Mouse (Mus musculus) intestine, embryonic 16.5 days (tissue): ENCODE measurements around the gene Abcb8. TPM values are rescaled to one million over a fixed set of nuclear protein-coding genes. Genes with fewer than 3 reads are reported as not detected.
A peak's percentile ranks its signal among the peaks of the same experiment; 100 is the strongest.

Experiments used
- ATAC-seq: fragments of 200-750 bp; cut with Nextera tagmentation; 2 replicates; pipeline ENCODE4 v1.8.0; 2017; ENCODE audit warnings: moderate TSS enrichment, moderate library complexity
- H3K27ac ChIP-seq: fragments of 300-500 bp; sonication (generic); 2 replicates; pipeline ENCODE4 v1.5.1; 2014; ENCODE audit warnings: mild to moderate bottlenecking, low read length
- H3K27me3 ChIP-seq: fragments of 300-500 bp; sonication (generic); replicated peaks from 2 replicates; pipeline ENCODE4 v1.6.1; 2014; ENCODE audit warnings: low read length, control low read depth, mixed read lengths; ENCODE audit not compliant: control insufficient read depth, insufficient read depth
- H3K36me3 ChIP-seq: fragments of 300-500 bp; sonication (generic); 2 replicates; pipeline ENCODE4 v1.6.1; 2014; ENCODE audit warnings: low read length, control low read depth; ENCODE audit not compliant: control insufficient read depth, insufficient read depth
- H3K4me1 ChIP-seq: fragments of 300-500 bp; sonication (generic); 2 replicates; pipeline ENCODE4 v1.6.1; 2014; ENCODE audit warnings: low read length, control low read depth, mixed read lengths; ENCODE audit not compliant: control insufficient read depth, insufficient read depth
- H3K4me2 ChIP-seq: fragments of 300-500 bp; sonication (generic); 2 replicates; pipeline ENCODE4 v1.6.1; 2014; ENCODE audit warnings: low read depth, low read length, control low read depth
- H3K4me3 ChIP-seq: fragments of 300-500 bp; sonication (generic); 2 replicates; pipeline ENCODE4 v1.5.1; 2014; ENCODE audit warnings: mild to moderate bottlenecking, low read length
- H3K9ac ChIP-seq: fragments of 300-500 bp; sonication (generic); 2 replicates; pipeline ENCODE4 v1.6.1; 2014; ENCODE audit warnings: low read depth, low read length
- H3K9me3 ChIP-seq: fragments of 300-500 bp; sonication (generic); 2 replicates; pipeline ENCODE4 v1.6.1; 2016; ENCODE audit warnings: low read length, control low read depth; ENCODE audit not compliant: control insufficient read depth
- WGBS: fragments of 180-500 bp; shearing (Covaris S2); extraction: QIAGEN DNeasy Blood & Tissue Kit; methylation state at CpG from one replicate; pipeline ENCODE4 v1.1.7; 2014; 5-methylcytosine and 5-hydroxymethylcytosine counted together
- polyA plus RNA-seq: library from polyadenylated mRNA; unstranded; fragments of >200 nt; fragmentation: Nextera tagmentation; extraction: Ambion mirVana; gene quantifications from 2 replicates; pipeline ENCODE4 v1.2.1, GENCODE M21; 2015

Abcb8 gene
- polyA plus RNA-seq, 1 experiment from 2014 or later = 89.8 TPM

DNA sequence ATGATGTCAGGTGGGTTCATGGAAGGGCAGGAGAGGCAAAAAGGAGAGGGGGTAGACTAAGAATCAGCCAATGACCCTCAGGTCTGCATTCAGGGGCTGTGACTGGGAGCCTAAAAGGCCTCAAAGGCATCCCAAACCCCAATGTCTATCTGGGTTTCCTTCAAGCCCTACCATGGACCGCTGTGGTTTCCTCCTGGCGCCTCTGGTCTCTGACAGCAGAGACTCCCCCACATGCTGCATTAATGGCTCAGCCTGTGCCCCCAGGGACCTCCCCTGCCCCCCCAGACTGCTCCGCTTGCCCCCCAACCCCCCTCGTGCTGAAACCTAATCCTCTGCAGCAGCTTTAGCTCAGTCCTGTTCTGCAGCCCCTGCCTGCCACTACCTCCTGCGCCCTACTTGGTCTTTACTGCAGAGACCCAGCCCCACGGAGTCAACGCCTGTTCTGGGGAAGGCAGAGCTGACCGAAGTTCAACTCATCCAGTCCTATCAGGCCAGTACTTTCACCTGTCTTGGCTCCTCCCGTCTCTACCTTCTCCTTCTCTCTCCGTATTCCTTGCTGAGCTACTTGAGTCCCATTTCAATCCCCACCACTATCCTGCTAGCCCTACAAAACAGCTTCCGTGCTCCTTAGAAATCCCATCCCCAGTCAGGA, 19.7 kb downstream of the Abcb8 start, which contains the start of gene Asic3:
TSS of gene Asic3 (plus strand) at position 351 of the 652 bp plus-strand sequence.
- WGBS = 37% methylated on average over 11 of the region's 11 CpGs
- no peaks in the 10 kb centered on the region for H3K9me3 ChIP-seq
- peak within 1 kb of the TSS; percentile 11 for H3K9ac ChIP-seq
- H3K27ac ChIP-seq = no peak within 1 kb of the TSS
- ATAC-seq = peak; percentile 58
- H3K36me3 ChIP-seq = no peaks in the 10 kb centered on the region
- peaks cover 11% of the 10 kb centered on the region; the same call in 1 of the 2 replicates for H3K4me1 ChIP-seq
- no peak within 1 kb of the TSS for H3K4me3 ChIP-seq
- H3K27me3 ChIP-seq = no peaks in the 10 kb centered on the region
- H3K4me2 ChIP-seq = peak within 1 kb of the TSS; percentile 18; the same call in 1 of the 2 replicates

DNA sequence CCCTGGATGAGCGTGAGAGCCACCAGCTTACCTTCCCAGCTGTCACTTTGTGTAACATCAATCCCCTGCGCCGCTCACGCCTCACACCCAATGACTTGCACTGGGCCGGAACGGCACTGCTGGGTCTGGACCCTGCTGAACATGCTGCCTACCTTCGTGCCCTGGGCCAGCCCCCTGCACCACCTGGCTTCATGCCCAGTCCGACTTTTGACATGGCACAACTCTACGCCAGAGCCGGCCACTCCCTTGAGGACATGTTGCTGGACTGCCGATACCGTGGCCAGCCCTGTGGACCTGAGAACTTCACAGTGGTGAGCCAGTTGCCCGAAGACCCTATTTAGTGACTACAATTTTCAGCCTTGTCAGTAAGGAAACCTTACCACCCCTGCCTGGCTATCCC, 20.5 kb downstream of the Abcb8 start:
- Histone ChIP-seq H3K4me2 (no peak overlapping the region), H3K9me3 (no peaks in the 10 kb centered on the region), H3K27me3 (no peaks in the 10 kb centered on the region), H3K9ac (peak overlapping the region; percentile 11; the same call in 1 of the 2 replicates), H3K4me3 (no peak overlapping the region), H3K36me3 (no peaks in the 10 kb centered on the region), H3K27ac (no peak overlapping the region), H3K4me1 (peaks cover 11% of the 10 kb centered on the region; the same call in 1 of the 2 replicates)
- no peak for ATAC-seq
- WGBS = 80% methylated on average over 13 of the region's 13 CpGs

- WGBS = 5% methylated on average over 21 of the region's 21 CpGs
- Histone ChIP-seq H3K9ac (no peak overlapping the region), H3K4me1 (peaks cover 11% of the 10 kb centered on the region; the same call in 1 of the 2 replicates), H3K9me3 (no peaks in the 10 kb centered on the region), H3K36me3 (no peaks in the 10 kb centered on the region), H3K27me3 (no peaks in the 10 kb centered on the region), H3K27ac (no peak overlapping the region), H3K4me3 (no peak overlapping the region), H3K4me2 (peak overlapping the region; percentile 20; the same call in 1 of the 2 replicates)
- ATAC-seq = peak; percentile 60
Measured at GRCm38 (mm10) chr5:24416222-24416736, 22.8 kb downstream of the Abcb8 start.

DNA sequence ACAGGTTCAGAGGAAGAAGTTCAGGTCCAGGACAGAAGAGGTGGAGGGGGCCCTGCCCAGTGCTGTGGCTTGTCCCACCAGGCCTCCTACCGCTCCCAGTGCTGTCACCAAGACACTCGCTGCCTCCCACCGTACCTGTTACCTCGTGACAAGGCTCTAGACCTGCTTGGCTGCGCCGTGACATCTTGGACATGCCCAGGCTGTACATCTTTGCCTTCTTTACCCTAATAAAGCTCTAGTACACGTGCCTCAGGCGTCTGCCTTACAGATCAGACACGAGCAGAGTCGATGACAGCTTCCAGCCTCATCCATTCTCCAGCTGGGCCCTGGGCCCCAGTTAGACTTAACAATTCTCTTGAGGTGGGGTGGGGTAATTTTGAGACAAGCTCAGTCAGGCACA, 24.1 kb downstream of the Abcb8 start:
- WGBS = 88% methylated on average over 10 of the region's 10 CpGs
- Histone ChIP-seq H3K27ac (no peak overlapping the region), H3K9ac (no peak overlapping the region), H3K27me3 (no peaks in the 10 kb centered on the region), H3K4me2 (no peak overlapping the region), H3K4me3 (no peak overlapping the region), H3K36me3 (no peaks in the 10 kb centered on the region), H3K4me1 (peaks cover 14% of the 10 kb centered on the region), H3K9me3 (no peaks in the 10 kb centered on the region)
- ATAC-seq = no peak

- WGBS = 89% methylated on average over 9 of the region's 9 CpGs
- no peak overlapping the region for H3K4me3 ChIP-seq
- no peak overlapping the region for H3K27ac ChIP-seq
- no peaks in the 10 kb centered on the region for H3K9me3 ChIP-seq
- peaks cover 10% of the 10 kb centered on the region for H3K4me1 ChIP-seq
- ATAC-seq = no peak
- H3K36me3 ChIP-seq = no peaks in the 10 kb centered on the region
- H3K4me2 ChIP-seq = no peak overlapping the region
- no peaks in the 10 kb centered on the region for H3K27me3 ChIP-seq
- H3K9ac ChIP-seq = no peak overlapping the region
Measured at GRCm38 (mm10) chr5:24420381-24420780, 26.9 kb downstream of the Abcb8 start.

- ATAC-seq = peak; percentile 89
- Histone ChIP-seq H3K4me1 (peaks cover 27% of the 10 kb centered on the region), H3K27me3 (no peaks in the 10 kb centered on the region), H3K9me3 (no peaks in the 10 kb centered on the region), H3K9ac (peak within 1 kb of the TSS; percentile 81), H3K4me2 (peak within 1 kb of the TSS; percentile 86), H3K36me3 (no peaks in the 10 kb centered on the region), H3K4me3 (peak within 1 kb of the TSS; percentile 76), H3K27ac (peak within 1 kb of the TSS; percentile 98)
- WGBS = under 1% methylated on average over 46 of the region's 46 CpGs
Measured at GRCm38 (mm10) chr5:24423129-24424003, 29.9 kb downstream of the Abcb8 start, which contains the start of the genes Cdk5 and Slc4a2. Cdk5 (minus strand) TSS chr5:24423530. Slc4a2 (plus strand) TSS chr5:24423837.

- Histone ChIP-seq H3K9me3 (no peaks in the 10 kb centered on the region), H3K36me3 (no peaks in the 10 kb centered on the region), H3K9ac (peak overlapping the region; percentile 81), H3K27me3 (no peaks in the 10 kb centered on the region), H3K27ac (peak overlapping the region; percentile 98), H3K4me2 (peak overlapping the region; percentile 86), H3K4me3 (peak overlapping the region; percentile 76), H3K4me1 (peaks cover 27% of the 10 kb centered on the region)
- WGBS = 12% methylated on average over 21 of the region's 21 CpGs
- ATAC-seq = no peak
Measured at GRCm38 (mm10) chr5:24424004-24424781, 30.7 kb downstream of the Abcb8 start.

DNA sequence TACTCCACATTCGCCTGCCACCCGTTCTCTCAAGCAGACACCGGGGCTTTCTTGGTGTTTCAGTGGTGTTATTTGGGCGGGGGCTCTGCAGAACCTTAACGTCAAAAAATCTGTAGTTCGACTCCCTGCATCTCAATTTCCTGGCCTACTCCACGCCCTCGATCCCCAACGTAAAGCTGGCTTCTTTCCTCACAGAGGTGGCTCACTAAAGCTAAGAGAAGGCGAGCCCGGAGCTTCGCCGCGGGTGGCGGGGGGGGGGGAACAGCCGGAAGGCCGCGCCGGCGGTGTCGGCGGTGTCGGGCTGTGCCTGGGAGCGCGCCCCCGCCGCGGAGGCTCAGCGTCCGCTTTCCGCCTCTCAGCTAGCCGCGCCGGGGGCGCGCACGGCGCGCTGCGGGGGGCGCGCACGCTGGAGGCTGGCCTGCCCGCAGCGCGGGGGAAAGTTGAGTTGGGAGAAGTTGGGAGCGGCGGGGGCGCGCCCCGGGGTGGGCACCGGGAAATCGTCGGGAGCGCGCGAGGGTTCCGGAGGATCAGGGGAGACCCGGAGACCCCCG, 31.5 kb downstream of the Abcb8 start:
- Histone ChIP-seq H3K27me3 (no peaks in the 10 kb centered on the region), H3K4me2 (peak overlapping the region; percentile 86), H3K9me3 (no peaks in the 10 kb centered on the region), H3K27ac (peak overlapping the region; percentile 98), H3K9ac (peak overlapping the region; percentile 81), H3K36me3 (peaks cover 4% of the 10 kb centered on the region; the same call in 1 of the 2 replicates), H3K4me3 (peak overlapping the region; percentile 76), H3K4me1 (peaks cover 27% of the 10 kb centered on the region)
- ATAC-seq = peak; percentile 30
- under 1% methylated on average over 50 of the region's 60 CpGs for WGBS
